Mouse (Mus musculus): ENCODE measurements around the gene Clpx. TPM values are rescaled to one million over a fixed set of nuclear protein-coding genes. Genes with fewer than 3 reads are reported as not detected.

Gene Clpx
- polyA plus RNA-seq, 1 experiment from 2014 or later = 47.4 TPM

DNA sequence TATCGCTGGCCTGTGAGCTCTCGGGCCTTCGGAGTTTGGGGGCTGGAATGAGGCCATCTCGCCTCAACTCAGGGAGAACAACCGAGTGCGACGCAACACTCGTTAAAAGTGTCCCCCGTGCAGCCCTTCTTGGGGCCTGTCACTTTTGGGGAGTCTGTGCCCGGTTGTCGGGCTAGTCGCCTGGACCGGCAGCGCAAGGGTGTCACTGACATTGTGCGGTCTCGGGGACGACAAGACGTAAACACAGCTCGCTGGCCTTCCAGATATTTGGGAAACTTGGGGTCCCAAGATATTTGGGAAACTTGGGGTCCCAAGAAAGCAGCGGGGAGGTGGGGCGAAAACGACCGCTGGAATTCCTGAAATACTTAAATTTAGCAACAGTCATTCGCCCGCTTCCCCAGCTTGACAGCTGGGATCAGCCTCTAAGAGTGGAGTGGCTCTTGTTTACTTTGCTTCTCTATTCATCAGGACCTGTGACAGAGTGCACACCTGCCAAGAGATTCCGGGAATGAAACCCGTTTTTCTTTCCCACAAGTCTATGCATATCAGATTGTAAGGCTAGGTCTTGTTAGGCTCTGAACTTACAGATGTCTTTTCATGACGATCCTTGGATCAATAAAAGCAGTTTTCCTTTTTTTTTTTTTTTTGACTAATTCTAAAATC, 787 bp downstream of the Clpx start:
- H3K36me3 ChIP-seq = peaks cover 6% of the 10 kb centered on the region; the same call in 1 of the 2 replicates
- peak overlapping the region; percentile 88 for H3K4me2 ChIP-seq (replicated peaks)
- H3K9me3 ChIP-seq (replicated peaks) = no peaks in the 10 kb centered on the region
- H3K27ac ChIP-seq = peak overlapping the region; percentile 91; the same call in 1 of the 2 replicates
- ATAC-seq (ENCODE audit: low FRiP score) = peak; percentile 46
- 4% methylated on average over 28 of the region's 28 CpGs for WGBS
- no peaks in the 10 kb centered on the region for H3K27me3 ChIP-seq
- H3K9ac ChIP-seq = peak overlapping the region; percentile 96
- H3K4me3 ChIP-seq = peak overlapping the region; percentile 95
- peaks cover 20% of the 10 kb centered on the region for H3K4me1 ChIP-seq

DNA sequence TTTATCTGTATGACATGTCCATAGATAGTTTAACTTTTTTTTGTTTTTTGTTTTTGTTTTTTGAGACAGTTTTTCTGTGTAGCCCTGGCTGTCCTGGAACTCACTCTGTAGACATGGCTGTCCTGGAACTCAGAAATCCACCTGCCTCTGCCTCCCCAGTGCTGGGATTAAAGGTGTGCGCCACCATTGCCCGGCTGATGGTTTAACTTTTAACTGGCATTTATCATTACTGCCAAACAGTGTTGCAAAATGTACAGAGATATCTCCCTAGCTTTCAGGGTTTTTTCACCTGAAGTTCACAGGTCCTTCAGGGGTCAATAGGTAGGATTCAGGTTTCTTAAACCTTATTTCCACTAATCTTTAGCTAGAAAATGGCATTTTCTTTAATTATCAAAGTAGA, 3.0 kb downstream of the Clpx start:
- ATAC-seq (ENCODE audit: low FRiP score) = no peak
- H3K36me3 ChIP-seq = peaks cover 15% of the 10 kb centered on the region
- H3K4me2 ChIP-seq (replicated peaks) = no peak overlapping the region
- H3K9ac ChIP-seq = no peak overlapping the region
- no peak overlapping the region for H3K4me3 ChIP-seq
- peaks cover 20% of the 10 kb centered on the region for H3K4me1 ChIP-seq
- H3K27ac ChIP-seq = no peak overlapping the region
- no peaks in the 10 kb centered on the region for H3K27me3 ChIP-seq
- H3K9me3 ChIP-seq (replicated peaks) = no peaks in the 10 kb centered on the region
- WGBS = 100% methylated on average over 2 of the region's 2 CpGs

DNA sequence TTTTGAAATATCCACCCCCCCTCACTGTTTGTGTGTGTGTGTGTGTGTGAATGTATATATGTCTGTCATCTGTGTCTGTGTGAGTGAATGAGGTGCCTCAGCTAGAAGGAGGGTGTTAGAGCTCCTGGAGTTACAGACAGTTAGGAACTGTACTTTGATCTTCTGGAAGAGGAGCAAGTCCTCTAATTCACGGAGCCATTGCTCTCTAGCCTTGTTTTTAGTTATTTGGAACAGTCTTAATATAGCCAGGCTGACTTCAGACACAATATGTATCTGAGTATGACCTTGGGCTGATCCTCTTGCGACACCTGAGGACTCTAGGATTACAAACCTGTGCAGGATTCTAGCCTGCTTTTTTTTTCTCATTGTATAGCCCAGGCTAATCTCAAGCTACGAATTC, 4.7 kb downstream of the Clpx start:
- 89% methylated on average over 3 of the region's 3 CpGs for WGBS
- peaks cover 13% of the 10 kb centered on the region for H3K4me1 ChIP-seq
- H3K4me2 ChIP-seq (replicated peaks) = no peak overlapping the region
- no peaks in the 10 kb centered on the region for H3K9me3 ChIP-seq (replicated peaks)
- no peak for ATAC-seq (ENCODE audit: low FRiP score)
- H3K9ac ChIP-seq = no peak overlapping the region
- no peak overlapping the region for H3K4me3 ChIP-seq
- H3K27ac ChIP-seq = no peak overlapping the region
- H3K27me3 ChIP-seq = no peaks in the 10 kb centered on the region
- H3K36me3 ChIP-seq = peaks cover 31% of the 10 kb centered on the region

DNA sequence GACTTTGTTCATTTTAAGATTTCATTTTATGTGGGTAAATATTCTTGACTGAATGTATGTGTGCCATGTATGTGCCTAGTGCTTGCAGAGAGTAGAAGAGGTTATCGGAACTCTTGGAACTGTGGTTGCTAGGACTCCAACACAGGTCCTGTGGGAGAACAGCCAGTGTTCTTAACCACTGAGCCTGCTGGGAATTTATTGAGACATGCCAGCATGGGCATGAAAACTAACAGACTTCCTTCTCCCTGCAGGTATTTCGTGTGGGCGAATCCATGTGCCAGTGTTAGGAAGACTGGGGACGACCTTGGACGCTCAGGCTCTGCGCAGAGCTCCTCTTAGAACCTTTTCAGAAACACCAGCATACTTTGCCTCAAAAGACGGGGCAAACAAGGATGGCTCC, 5.6 kb downstream of the Clpx start:
- peaks cover 13% of the 10 kb centered on the region for H3K4me1 ChIP-seq
- no peak overlapping the region for H3K4me3 ChIP-seq
- H3K27me3 ChIP-seq = no peaks in the 10 kb centered on the region
- no peak overlapping the region for H3K9ac ChIP-seq
- no peaks in the 10 kb centered on the region for H3K9me3 ChIP-seq (replicated peaks)
- no peak overlapping the region for H3K27ac ChIP-seq
- no peak overlapping the region for H3K4me2 ChIP-seq (replicated peaks)
- no peak for ATAC-seq (ENCODE audit: low FRiP score)
- WGBS = 94% methylated on average over 7 of the region's 7 CpGs
- peaks cover 37% of the 10 kb centered on the region for H3K36me3 ChIP-seq

DNA sequence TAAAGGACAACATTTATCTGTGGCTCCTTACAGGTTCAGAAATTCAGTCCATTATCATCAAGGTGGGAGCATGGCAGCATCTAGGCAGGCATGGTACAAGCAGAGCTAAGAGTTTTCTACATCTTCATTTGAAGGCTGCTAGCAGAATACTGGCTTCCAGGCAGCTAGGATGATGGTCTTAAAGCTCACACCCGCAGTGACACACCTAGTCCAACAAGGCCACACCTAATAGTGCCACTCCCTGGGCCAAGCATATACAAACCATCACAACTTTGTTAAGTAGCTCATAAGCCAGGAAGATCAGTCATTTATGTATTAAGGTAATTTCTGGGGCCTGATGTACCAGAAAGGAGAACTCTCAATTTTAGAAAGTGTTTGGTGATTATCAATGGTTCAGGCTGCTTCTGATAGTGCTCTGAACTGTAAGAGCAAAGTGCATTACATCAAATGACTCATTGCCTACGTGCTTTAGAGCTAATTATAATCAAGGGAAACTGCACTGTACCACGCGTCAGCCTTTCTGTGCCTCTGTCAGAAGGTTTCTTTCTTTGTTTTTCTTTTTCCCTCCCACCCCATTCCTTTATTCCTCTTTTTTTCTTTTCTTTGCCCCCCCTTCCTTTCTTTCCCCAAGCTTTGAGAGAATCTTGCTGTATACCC, 8.4 kb downstream of the Clpx start:
- 97% methylated on average over 4 of the region's 4 CpGs for WGBS
- H3K9me3 ChIP-seq (replicated peaks) = no peaks in the 10 kb centered on the region
- H3K4me1 ChIP-seq = no peaks in the 10 kb centered on the region
- ATAC-seq (ENCODE audit: low FRiP score) = no peak
- no peak overlapping the region for H3K27ac ChIP-seq
- H3K9ac ChIP-seq = no peak overlapping the region
- H3K4me3 ChIP-seq = no peak overlapping the region
- no peak overlapping the region for H3K4me2 ChIP-seq (replicated peaks)
- H3K36me3 ChIP-seq = peaks cover 59% of the 10 kb centered on the region
- H3K27me3 ChIP-seq = no peaks in the 10 kb centered on the region

DNA sequence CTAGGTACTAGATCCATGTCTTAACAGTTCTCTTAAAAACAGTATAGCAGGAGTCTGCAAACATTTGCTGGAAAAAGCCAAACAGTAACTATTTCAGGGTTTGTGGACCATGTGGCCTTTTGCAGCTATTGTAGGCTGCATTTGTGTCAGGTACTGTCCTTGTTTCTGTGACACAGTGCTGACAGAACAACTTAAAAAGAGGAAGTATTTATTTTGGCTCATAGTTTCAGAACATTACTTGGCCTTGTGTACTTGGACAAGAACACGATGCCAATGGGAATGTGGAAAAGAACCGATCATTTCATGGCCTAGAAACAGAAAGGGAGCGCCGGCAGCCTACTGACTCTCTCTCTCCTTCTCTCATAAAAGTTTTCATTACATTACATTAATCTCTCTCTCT, 9.5 kb downstream of the Clpx start:
- Histone ChIP-seq H3K9ac (no peak overlapping the region), H3K27ac (no peak overlapping the region), H3K4me1 (no peaks in the 10 kb centered on the region), H3K9me3 (replicated peaks) (no peaks in the 10 kb centered on the region), H3K4me3 (no peak overlapping the region), H3K27me3 (no peaks in the 10 kb centered on the region), H3K36me3 (peaks cover 66% of the 10 kb centered on the region), H3K4me2 (replicated peaks) (no peak overlapping the region)
- ATAC-seq (ENCODE audit: low FRiP score) = no peak
- WGBS = 96% methylated on average over 4 of the region's 4 CpGs

DNA sequence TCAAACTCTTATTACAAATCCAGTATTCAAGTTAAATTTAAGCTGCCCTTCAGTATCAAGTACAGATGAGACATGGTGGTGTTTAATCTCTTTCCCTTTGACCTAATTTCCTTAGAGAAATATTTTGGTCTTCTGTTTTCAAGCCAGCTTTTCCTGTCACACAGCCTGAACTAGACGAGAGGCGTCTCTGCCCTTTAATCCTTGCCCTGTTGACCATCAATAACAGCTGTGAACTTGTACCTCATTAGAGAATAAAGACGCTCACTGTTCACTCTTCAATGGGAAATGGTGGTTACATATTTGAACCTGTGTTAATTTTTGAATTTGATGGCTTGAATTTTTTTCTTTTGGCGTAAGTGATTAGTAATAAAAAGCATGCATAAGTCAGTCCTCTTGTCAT, 10.2 kb downstream of the Clpx start:
- Histone ChIP-seq H3K27ac (no peak overlapping the region), H3K9ac (no peak overlapping the region), H3K4me1 (no peaks in the 10 kb centered on the region), H3K4me3 (no peak overlapping the region), H3K9me3 (replicated peaks) (no peaks in the 10 kb centered on the region), H3K36me3 (peaks cover 68% of the 10 kb centered on the region), H3K4me2 (replicated peaks) (no peak overlapping the region), H3K27me3 (no peaks in the 10 kb centered on the region)
- 84% methylated on average over 4 of the region's 4 CpGs for WGBS
- no peak for ATAC-seq (ENCODE audit: low FRiP score)

DNA sequence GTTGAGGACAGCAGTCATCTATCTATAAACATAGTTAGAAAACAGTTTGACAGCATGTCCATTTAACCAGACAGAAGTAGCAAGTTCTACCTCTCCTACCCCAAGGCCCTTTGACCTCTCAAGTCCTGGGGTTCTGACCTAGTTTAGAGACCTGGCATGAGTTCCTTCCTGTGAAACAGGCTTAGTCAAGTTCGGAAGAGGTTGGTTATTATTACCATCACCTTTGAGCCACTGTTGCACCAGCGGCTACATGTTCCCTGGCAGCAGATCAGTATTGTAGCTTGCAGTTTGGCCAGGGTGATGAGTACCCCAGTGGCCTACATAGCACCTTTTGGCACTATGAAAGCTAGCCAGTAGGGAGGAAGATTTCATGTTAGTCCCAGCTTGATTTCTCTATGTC, 12.6 kb downstream of the Clpx start:
- ATAC-seq (ENCODE audit: low FRiP score) = no peak
- no peak overlapping the region for H3K9ac ChIP-seq
- H3K27me3 ChIP-seq = no peaks in the 10 kb centered on the region
- H3K4me2 ChIP-seq (replicated peaks) = no peak overlapping the region
- WGBS = 93% methylated on average over 2 of the region's 2 CpGs
- H3K27ac ChIP-seq = no peak overlapping the region
- no peak overlapping the region for H3K4me3 ChIP-seq
- peaks cover 66% of the 10 kb centered on the region for H3K36me3 ChIP-seq
- no peaks in the 10 kb centered on the region for H3K9me3 ChIP-seq (replicated peaks)
- no peaks in the 10 kb centered on the region for H3K4me1 ChIP-seq

DNA sequence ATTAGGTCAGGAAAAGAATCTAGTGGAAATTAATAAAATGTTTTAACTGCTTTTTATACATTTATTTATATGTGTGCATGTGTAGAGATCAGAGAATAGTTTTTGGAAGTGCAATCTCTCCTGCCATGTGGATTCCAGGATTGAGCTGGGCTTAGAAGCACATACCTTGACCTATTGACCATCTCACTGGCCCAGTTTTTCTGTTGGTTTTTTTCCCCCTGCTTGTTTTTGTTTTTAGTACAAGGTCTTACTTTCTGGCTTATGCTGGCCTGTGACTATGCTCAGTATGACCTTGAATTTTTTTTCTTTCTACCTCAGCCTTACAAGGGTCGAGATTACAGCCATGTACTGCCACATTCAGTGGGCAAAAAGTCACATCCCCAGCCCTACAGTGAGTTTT, 14.0 kb downstream of the Clpx start:
- H3K4me3 ChIP-seq = no peak overlapping the region
- H3K36me3 ChIP-seq = peaks cover 67% of the 10 kb centered on the region
- H3K4me1 ChIP-seq = no peaks in the 10 kb centered on the region
- WGBS = 82% methylated on average over 1 of the region's 1 CpGs
- no peak overlapping the region for H3K27ac ChIP-seq
- H3K9me3 ChIP-seq (replicated peaks) = no peaks in the 10 kb centered on the region
- no peak overlapping the region for H3K9ac ChIP-seq
- no peak for ATAC-seq (ENCODE audit: low FRiP score)
- H3K27me3 ChIP-seq = no peaks in the 10 kb centered on the region
- H3K4me2 ChIP-seq (replicated peaks) = no peak overlapping the region

DNA sequence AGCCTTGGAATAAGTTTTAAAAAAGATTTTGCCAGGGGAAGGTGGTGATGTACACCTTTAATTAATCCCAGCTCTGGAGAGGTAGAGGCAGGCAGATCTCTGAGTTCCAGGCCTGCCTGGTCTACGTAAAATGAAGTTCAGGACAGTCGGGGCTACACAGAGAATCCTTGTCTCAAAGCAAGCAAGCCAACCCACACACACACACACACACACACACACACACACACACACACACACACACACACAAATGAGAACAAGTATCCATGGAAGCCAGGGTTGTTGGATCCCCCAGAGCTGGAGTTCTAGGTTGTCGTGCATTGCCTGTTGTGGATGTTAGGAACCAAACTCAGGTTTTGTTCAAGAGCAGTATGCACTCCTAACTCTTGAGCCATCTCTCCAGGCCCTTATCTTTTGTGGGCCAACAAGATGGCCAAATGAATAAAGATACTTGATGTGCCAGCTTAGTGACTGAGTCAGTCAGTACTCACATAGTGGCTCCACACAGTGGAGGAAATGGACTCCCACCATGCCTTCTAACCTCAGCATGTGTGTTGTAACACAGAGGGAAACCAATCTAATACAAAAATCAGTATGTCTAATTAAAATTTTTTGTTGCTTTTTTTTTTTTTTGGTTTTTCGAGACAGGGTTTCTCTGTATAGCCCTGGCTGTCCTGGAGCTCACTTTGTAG, 18.8 kb downstream of the Clpx start:
- Histone ChIP-seq H3K9me3 (replicated peaks) (no peaks in the 10 kb centered on the region), H3K27ac (no peak overlapping the region), H3K4me2 (replicated peaks) (no peak overlapping the region), H3K4me3 (no peak overlapping the region), H3K4me1 (no peaks in the 10 kb centered on the region), H3K27me3 (no peaks in the 10 kb centered on the region), H3K36me3 (peaks cover 46% of the 10 kb centered on the region), H3K9ac (no peak overlapping the region)
- whole genome bisulfite sequencing = 97% methylated on average over 4 of the region's 4 CpGs
- ATAC-seq (ENCODE audit: low FRiP score) = no peak; the same call in 1 of the 2 replicates

DNA sequence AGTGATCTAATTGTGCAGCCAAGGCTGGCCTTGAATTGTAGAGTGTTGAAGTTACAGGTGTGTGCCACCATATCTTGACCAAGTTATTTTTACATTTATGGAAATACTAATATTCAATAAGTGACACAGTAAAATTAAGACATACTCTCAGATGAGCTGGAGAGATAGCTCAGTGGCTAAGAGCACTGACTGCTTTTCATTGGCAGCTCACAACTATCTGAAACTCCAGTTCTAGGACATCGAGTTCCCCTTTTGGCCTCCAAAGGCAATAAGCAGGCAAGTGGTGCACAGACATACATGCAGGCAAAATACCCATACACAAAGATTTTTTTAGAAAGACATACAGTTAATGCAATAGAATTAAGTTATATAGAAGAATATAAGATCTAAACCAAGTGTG, 19.8 kb downstream of the Clpx start:
- no peak for ATAC-seq (ENCODE audit: low FRiP score)
- no peak overlapping the region for H3K4me3 ChIP-seq
- no peaks in the 10 kb centered on the region for H3K4me1 ChIP-seq
- no peaks in the 10 kb centered on the region for H3K9me3 ChIP-seq (replicated peaks)
- H3K27me3 ChIP-seq = no peaks in the 10 kb centered on the region
- no peak overlapping the region for H3K27ac ChIP-seq
- H3K4me2 ChIP-seq (replicated peaks) = no peak overlapping the region
- no peak overlapping the region for H3K9ac ChIP-seq
- peaks cover 47% of the 10 kb centered on the region for H3K36me3 ChIP-seq
- WGBS = 97% methylated on average over 1 of the region's 1 CpGs

DNA sequence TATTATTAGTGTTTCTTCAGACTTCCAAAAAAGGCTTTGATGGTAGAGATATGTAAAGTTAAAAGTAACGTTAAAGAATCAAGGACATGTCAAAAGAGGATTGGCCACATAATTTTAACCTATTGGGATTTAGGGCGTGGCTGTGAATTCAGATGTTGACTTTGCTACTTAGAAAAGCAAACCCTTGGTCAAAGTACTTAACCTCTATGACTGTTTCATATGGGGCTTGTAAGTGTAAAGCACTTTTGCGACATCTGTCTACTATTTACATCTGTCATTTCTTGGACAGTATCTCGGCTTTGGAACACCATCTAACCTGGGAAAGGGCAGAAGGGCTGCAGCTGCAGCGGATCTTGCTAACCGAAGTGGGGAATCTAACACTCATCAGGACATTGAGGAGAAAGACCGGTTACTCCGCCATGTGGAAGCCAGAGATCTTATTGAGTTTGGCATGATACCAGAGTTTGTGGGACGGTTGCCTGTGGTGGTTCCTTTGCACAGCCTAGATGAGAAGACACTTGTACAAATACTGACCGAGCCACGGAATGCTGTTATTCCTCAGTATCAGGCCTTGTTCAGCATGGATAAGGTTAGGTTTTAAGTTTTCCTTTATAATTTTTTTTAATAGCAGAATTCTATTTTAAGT, 28.3 kb downstream of the Clpx start:
- no peak for ATAC-seq (ENCODE audit: low FRiP score)
- Histone ChIP-seq H3K36me3 (peaks cover 71% of the 10 kb centered on the region), H3K4me3 (no peak overlapping the region), H3K9me3 (replicated peaks) (no peaks in the 10 kb centered on the region), H3K9ac (no peak overlapping the region), H3K4me2 (replicated peaks) (no peak overlapping the region), H3K27me3 (no peaks in the 10 kb centered on the region), H3K4me1 (no peaks in the 10 kb centered on the region), H3K27ac (no peak overlapping the region)
- 92% methylated on average over 11 of the region's 11 CpGs for WGBS
